Mouse (Mus musculus) adrenal gland, postnatal 36 days (tissue): ENCODE results near the gene Efnb2. TPM values are rescaled to one million over a fixed set of nuclear protein-coding genes. Genes with fewer than 3 reads are reported as not detected.

Experiments
- DNase-seq, 2 experiments: peaks; one replicate each; pipeline ENCODE4 v3.0.0; 2021; ENCODE audit warnings: mixed read lengths in 1 of 2
- total RNA-seq, 2 experiments: library from RNA; stranded (reverse); gene quantifications; 2 replicates each; pipeline ENCODE4 v1.2.3; 2021

Gene Efnb2
- total RNA-seq, 2 experiments from 2014 or later: 12.5 to 33.4 TPM

DNA sequence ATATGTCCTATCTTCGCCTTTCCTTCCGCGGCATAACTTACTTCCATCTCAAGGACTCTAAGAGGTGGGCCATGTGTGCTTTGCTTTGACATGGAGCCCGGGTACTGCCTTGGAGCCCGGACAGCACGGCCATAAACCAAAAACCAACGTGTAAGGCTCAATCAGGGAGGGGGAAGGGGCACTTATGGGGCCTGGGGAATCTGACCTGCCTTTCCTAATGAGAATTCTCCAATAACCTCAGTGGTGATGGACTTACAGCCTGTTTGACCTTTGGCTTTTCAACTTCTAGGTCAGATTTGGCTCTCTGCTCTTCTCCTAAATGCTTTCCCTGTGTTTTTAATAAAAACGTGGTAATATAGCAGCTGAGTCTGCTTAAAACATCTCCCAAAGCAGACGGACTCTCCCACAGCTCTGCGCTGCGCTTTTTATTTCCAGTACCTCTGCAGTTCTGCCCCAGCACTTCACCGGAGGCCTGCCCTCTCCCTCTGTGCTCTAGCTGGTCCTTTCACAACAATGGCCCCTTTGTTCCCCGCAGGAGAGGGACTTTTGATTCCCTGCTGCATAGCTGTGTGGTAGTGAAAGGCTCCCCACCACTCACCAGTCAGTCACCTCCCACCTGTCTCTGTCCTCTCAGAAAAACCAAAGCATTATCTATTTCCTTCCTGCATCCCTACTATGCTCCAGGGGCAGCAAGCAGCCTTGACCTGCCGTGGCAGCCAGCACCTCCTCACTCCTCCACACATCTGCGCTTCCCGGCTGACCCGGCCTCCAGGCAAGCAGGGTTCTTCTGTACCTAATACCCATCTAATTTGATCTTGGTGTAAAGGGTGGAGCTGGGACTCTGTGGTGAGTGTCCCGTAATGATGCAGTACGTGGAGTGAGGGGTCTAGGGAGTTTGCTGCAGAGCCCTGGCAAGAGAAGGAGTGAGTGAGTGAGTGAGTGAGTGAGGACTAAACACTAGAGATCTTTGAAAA is 41.5 kb downstream of the Efnb2 start:
- DNase-seq: no peak

DNA sequence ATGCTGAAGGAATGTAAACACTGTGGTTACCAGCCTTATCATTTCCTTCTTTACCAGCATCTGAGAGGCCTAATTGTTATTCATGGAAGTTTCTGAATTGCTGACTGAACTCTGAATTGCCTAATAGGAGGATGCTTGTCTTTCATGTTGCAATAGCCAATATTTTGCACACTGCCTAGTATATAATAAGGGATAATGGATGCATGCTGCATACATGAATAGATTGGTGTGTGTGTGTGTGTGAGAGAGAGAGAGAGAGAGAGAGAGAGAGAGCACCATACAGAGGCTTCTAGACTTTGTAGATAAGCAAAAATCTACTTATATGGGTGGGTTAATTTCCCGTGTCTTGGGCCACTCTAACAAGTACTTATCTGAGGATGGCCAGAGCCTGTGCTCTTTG is 47.2 kb downstream of the Efnb2 start:
- DNase-seq: no peak

DNA sequence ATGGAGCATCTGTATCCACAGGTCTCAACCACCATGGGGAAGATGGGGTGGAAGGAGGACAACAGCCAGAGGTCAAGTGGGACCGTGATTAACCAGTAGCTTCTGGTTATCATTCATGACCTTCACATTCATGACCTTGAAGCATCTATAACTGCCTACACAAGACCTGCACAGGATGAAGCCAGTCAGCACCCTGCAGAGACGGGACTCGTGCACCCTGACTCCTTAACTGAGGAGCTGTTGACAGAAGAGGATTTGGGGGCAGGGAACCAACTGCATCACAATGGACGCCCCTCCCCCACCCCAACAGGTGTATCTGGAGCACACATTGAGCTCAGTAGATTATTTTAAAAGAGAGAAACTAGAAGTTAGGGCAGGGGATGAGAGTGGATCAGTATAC is 49.1 kb downstream of the Efnb2 start:
- no peak for DNase-seq

DNA sequence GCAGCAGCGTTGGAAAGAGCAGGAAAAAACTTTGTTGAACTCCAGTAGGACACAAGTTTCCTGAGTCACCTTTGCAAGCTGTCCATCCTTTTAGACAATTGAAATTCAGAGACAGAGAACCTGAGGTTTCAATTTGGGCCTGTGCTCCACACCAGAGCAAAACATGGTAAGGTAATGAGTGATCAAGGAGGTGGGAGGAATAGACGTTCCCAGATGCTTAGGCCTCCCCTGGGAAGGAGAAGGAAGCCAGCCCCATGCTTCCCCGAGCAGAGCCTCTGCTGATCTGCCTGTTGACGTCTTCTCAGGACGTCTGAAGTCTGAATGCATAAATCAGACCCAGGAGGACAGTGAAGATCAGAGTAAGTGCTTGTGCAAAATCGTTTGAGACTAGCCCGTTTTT is 51.3 kb downstream of the Efnb2 start:
- no peak for DNase-seq

DNA sequence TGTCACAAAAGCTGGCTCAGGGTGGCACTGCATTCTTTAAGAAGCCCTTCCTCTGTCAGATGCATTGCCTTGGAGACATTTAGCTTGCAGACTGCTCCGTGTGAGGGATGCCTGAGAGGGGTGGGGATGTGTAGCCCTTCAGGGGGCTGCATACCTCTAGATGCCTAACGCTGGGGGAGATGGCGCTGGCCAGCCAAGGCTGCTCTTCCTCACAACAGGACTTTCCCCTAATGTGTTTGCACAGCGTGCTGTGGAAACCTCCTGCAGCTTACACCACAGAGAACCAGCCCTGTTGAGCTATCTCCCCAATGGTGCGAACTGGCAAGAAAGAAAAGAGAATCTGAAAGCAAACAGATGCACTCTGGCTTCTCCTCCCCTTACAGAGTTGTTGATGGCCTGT is 51.9 kb downstream of the Efnb2 start:
- DNase-seq: no peak

DNA sequence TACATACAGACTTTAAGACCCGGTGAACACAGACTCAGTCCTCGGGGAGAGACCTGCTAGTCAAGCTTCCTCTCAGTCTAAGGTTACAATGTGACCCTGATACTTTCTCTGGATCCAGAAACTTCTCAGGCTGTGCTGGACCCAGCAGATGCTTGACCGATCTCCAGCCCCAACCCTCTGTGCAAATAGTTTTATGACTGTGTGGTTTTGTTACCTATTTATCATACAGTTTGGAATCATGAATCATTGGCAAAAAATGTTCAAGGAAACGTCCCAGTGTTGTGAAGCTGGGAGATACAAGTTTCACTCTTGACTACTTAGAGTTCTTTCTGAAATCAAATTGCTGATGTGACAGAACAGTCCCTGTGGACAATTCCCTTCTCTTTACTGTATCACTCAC is 55.4 kb downstream of the Efnb2 start:
- peak in 1 of 2 experiments; percentile 32 for DNase-seq

DNA sequence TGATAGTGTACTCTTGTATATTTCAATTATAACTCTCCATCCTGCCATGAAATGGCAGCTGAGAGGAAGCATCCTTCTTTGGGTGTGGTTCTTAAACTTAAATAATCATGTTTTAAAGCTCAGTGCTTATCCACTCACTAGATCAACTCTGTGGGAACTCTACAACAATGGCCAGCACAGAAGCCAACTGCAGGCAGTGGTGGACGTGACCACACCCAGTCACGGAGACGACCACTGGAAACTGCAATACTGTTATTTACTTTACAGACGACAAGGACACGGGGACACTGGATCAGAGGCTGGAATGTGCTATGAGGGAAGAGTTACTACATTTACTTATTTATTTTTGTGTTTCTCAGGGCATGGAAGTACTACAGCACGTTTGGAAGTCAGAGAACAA is 57.2 kb downstream of the Efnb2 start:
- DNase-seq: no peak

DNA sequence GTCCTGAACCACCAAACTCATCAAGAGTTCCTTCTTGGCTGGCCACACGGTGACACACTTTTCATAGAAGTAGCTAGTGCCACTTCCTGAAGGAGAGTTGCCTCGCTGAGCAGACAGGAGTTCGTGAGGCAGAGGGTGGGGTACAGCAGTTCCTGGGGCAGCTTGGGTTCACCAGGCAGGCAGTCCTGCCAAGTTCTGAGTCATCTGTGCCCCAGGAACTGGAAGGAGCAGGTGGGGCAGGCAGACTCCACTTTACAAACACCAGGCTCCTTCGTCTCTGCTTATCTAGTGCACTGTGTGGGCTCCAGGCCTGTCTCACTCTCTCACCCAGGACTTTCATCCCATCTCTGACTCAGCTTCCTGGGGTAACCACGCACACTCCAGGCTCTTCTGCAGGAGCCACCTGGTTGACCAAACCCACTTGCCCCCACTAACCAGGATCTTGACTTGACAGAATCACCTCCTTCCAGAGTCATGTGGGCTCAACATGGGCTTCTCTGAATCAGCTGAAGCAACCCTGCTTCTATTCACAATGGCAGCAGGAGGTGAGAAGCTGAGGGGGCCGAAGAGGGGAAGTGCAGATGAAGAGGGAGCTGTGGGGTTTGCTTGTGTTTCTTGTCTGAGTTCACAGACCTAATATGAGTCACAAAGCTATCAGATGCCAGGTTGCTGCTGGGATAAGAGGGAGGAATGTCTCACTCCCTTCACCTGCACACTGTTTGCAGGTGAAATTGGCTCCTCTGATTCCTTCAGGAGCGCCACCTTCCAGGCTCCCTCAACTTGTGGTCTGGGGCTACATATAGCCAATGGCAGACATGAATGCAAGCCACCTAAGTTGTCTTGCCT is 58.2 kb downstream of the Efnb2 start:
- peak; percentile 53 to 67 for DNase-seq

DNA sequence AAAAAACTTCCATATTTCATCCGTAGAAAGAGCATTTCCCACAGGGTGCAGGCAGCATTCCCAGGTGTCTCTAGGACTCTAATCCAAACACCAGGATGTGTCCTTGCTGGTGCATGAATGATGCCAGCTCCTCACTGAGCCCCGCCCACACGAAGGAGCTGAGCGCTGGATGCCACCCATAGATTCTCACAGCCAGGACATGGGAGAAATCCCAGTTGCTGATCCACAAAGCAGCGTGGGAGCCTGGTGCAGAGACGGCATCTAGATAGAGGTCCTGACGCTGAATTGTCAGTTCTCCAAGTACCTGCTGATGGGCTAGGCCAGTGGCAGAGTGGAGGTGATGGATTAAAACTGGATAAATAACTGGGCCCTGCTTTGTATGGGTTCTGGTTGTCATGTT is 61.1 kb downstream of the Efnb2 start:
- no peak for DNase-seq

DNA sequence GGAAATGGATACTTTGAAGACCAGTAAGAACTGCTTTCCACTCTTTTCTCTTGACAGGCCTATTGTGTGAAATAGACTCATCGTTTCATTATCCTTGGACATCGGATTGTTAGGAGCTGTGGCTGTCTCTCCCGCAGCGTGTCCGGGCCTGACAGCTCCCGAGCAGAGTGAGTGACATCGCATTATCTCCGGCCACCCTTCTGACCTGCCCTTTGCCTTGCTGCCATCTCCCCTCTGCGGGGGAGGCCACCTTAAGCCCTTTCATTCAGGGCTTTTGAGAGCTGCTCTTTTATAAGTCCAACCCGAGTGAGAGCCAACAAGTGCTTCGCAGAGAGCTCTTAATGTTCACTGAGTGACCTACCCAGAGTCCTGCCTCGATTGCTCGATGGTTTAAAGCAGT is 63.6 kb downstream of the Efnb2 start:
- DNase-seq: no peak

DNA sequence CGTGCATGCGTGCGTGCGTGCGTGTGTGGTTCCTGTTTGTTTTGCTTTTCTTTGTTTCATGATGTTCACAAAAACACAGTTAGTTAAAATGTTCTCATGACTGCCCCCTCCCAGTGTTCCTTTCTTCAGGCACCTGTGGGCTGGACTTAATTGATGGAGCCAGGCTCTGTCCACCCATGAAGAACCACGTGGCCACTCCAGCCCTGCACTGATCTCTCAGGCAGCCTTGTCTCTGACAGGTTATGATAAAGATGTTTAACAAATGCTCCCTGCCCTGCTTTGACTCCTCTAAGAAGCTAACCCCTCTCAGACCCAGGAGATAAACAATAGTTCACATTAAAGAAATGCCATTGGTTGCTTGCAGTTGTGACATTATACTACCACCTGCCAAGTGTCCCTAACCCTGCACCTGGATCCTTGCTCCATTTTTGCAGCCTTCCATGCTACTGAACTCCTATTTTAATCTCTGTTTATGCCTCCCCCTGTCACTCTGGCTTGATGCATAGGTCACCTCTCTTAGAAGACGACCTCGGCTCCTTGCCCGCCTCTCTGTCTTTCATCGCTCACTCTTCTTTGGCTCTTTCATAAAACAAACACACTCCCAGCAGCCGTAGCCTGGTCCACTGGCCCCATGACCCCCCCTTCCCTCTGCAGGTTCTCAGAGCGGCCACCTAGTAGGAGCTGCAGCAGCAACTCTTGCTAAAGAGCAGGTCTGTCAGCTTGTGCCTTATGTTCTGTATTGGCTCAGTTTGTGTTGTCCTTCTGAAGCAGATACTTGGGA is 65.0 kb downstream of the Efnb2 start:
- peak; percentile 20 for DNase-seq

DNA sequence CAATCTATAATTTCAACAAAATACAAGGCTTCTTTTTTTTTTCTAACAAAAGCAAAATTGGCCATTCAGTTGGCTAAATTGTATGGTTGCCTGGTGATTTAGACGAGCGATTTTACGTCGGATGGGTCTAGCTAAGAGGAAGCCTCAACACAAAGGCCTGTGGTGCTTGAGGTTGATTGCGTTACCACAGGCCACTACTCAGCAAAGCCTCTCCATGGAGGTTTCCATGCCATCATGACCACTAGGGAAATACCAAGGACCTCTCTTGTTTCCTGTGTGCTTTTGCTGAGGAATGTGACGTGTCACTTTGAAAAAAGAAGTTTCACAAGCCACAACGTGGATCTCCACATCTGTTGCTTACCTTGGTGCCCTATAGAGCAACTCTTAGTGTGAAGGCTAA is 67.2 kb downstream of the Efnb2 start:
- DNase-seq: no peak

DNA sequence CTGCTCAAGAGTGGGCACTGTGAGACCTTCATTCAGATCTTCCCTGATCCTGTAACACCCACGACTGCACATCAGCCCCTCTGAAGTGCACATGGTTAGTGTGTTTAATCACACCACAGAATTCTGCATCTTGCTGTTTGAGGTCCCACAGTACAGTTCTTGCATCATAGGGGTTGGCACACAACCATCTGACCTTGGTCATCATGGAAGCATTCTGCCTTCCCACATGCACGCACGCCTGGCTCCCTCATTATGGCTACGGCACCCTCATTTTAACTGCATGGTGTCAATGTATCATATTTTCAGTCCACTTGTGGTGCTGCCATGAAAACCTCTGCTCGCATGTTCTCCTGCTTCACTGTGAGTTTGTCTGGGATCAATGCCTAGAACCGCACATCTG is 67.7 kb downstream of the Efnb2 start:
- peak; percentile 38 to 56 for DNase-seq

DNA sequence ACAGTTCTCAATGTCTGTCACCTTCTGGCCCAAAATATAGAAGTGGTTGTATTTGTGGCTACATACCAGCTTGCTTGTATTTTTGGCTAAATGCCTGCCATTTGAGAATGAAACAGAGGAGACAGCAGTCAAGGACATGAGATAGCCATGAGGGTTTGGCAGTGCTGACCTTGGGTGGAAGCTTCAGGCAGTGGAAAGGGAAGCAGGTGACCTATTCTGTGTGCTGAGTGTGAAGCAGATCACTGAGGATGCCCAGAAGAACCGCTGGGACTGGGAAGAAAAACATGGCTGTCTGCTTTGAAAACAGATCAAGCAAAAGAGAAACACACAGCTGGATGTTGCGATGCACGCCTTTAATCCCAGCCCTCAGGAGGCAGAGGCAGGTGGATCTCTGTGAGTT is 68.7 kb downstream of the Efnb2 start:
- peak; percentile 35 to 38 for DNase-seq

DNA sequence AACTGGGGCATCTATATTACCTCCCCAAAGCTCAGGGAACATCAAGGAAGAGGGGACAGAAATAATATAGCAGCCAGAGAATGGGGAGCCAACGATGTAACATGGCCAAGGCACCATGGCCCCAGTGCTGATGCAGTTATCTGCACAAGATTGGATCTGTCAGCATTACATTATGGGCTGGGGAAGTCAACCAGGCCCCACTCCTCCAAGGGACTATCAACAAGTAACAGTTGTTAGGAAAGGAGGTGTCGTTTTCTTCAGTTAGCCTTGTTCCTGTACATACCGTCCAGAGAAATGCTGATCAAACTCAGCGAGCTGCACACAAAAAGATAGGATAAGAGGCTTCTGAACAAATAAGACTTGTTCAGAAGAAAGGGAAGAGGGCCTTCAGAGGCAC is 77.1 kb downstream of the Efnb2 start:
- no peak for DNase-seq

DNA sequence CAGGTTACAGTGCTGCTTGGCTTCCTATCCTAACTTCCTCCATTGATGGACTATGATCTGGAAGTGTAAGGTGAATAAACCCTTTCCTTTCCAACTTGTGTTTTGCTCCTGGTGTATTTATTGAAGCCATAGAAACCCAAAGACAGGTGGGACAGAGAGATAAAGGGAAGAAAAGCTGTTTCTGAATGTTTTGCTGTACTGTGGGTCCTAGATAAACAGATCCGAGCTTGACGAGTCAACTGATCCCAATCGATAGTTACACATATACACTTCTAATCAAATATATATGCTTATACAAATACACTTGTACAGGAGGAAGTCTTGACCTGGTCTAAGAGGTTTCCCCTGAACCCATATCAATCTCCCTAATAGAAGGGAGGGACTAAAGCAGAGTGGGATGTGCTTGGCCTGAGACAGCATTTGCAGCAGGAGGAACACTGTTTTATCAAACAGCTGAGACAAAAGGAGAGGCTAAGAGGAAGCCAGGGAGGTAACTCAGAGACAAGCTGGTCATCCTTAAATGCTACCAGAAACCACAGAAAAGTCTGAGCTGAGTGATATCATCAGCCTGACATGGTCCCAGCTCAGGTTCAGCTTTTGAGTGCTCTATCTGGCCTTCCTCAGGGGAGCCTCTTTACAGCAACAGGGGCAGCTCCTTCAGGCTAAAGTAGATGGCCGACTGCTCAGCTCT is 77.6 kb downstream of the Efnb2 start:
- no peak for DNase-seq

DNA sequence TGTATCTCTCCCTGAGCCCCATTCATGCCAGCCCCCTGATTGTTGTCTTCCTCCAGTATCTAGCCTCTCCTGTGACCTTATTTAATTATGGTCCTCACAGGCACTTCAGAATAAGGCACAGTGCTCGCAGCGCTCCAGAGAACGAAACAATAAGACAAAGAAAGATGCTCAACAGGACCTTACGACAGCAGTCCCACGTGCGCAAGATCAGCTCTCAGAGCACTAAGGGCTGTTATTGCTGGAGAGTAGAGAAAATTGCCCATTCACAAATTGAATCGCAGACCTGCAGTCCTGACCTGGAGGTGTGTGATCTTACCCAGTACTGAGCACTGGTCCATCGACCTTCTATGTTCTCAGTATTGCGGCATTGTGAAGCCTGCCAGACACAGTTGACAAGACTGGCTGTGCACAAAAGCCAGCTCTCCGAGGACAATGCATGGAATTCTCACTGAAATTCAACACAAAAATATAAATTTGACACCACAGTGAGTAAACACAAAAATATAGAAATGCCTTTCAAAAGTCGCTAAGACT is 83.2 kb downstream of the Efnb2 start:
- DNase-seq: no peak

DNA sequence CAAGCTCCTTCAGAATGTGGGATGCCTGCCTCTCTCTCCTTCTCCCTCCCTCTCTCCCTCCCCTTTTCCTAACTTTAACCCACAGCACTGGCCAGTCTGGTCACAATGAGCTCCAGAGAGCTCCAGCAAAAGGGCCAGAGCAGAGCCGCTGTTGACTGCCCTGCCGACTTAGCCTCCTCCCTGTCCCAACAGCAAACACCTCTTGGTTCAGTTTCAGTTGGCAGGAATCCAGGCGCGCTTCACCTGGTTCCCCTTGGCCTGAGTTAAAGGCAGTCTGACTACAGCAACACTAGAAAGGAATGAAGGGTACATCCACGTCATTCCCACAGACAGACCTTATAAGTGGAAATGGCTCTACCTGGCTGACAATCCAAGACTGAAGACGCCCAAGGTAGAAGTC is 84.2 kb downstream of the Efnb2 start:
- no peak for DNase-seq

DNA sequence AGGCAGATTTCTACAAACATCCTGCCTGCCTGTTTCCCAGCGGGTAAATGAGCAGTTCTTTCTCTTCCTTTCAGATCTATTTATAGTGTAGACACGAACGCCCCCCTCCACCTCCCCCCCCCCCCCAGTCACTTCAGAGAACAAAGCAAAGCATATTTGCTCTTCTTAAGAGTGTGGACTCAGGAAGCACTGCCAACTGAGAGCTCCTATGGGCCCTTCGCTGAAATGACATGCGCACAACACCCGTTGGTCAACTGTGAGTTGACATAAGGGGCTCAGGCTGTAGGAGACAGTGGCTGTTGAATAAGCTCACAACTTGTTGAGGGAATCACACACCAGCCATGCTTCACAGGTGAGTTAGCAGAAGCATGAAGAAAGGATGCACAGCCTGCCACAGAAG is 84.8 kb downstream of the Efnb2 start:
- no peak for DNase-seq

DNA sequence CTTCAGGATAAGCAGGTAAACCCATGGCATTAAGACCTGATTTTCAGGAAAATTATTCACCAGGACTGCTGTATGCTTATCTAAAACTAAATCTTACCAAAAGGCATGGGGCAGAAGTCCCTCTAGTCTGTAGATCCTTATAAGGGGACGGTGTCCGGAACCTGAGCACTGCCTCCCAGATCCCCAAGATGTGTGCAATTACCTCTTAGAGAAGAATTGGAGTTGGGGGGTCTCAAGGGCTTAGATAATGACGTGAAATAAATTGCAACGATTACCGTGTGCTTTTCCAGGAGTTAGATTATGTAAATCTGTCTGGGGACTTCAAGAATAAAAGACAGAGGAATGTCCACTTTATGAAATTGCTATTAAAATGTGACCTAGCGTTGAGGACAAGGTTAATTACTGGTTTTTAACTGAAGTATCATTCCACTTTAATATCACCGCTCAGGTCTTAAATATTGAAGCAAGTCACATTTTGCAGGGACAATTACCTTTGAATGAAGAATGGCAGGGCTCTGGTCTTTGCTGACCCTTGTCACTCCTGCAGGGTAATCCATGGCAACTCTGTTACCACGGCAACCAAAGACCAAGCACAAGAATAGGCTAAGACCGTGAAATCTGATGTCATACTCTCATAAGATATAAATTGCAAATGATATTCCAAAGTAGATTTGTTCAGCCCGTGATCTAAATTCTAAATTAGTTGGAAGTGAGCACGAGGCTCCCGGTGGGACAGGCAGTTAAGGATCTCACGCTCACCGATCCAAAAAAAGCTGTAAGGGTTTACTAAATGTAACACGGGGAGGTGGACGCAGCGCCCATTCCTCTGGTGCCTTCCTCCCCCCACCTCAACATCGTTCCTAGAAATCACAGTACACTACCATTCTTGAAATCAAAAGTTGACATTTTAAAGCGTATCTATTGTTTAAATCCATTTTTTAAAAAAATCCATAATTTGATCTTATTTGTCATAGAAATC is 86.2 kb downstream of the Efnb2 start:
- no peak for DNase-seq
